Mouse (Mus musculus) WW6 (cell line): ENCODE data around the gene Gm20431.

Source experiments
- DNase-seq: peaks from one replicate; pipeline ENCODE4 v3.0.0-alpha.2; 2013; ENCODE audit warnings: low read depth, low spot score

The Gm20431 gene

DNA sequence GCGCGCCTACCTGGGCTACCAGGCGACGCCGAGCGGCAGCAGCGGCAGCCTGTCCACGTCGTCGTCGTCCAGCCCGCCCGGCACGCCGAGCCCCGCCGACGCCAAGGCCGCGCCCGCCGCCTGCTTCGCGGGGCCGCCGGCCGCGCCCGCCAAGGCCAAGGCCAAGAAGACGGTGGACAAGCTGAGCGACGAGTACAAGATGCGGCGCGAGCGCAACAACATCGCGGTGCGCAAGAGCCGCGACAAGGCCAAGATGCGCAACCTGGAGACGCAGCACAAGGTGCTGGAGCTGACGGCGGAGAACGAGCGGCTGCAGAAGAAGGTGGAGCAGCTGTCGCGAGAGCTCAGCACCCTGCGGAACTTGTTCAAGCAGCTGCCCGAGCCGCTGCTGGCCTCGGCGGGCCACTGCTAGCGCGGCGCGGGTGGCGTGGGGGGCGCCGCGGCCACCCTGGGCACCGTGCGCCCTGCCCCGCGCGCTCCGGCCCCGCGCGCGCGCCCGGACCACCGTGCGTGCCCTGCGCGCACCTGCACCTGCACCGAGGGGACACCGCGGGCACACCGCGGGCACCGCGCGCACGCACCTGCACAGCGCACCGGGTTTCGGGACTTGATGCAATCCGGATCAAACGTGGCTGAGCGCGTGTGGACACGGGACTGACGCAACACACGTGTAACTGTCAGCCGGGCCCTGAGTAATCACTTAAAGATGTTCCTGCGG lies 28.4 kb upstream of the Gm20431 start, which contains the start of gene Tmem189:
TSS of gene Tmem189 (minus strand) at position 322 of the 718 bp plus-strand sequence.
- no peak for DNase-seq

DNA sequence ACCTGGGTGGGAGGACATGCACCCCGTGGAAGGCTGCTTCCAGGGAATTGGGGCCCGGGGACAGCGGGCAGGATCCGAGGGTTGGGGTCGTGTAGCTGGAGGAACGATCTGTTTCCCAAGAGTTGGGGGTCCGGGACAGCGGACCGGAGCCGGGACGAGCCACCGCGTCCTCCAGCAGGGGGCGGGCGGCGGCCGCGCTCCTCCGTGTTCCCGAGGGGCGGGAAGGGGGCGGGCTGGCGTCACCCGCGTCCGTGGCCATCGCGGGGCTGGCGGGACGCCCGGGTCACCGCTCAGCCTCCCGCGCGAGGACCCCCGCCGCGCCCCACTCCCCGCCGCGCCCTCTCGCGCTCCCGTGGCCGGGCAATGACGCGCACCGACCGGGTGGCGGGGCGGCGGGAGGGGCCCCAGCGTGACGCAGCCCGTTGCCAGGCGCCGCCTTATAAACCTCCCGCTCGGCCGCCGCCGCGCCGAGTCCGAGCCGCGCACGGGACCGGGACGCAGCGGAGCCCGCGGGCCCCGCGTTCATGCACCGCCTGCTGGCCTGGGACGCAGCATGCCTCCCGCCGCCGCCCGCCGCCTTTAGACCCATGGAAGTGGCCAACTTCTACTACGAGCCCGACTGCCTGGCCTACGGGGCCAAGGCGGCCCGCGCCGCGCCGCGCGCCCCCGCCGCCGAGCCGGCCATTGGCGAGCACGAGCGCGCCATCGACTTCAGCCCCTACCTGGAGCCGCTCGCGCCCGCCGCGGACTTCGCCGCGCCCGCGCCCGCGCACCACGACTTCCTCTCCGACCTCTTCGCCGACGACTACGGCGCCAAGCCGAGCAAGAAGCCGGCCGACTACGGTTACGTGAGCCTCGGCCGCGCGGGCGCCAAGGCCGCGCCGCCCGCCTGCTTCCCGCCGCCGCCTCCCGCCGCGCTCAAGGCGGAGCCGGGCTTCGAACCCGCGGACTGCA lies 27.5 kb upstream of the Gm20431 start, which contains the start of gene Cebpb:
TSS of gene Cebpb (plus strand) at position 418 of the 954 bp plus-strand sequence.
- DNase-seq, result no peak

DNA sequence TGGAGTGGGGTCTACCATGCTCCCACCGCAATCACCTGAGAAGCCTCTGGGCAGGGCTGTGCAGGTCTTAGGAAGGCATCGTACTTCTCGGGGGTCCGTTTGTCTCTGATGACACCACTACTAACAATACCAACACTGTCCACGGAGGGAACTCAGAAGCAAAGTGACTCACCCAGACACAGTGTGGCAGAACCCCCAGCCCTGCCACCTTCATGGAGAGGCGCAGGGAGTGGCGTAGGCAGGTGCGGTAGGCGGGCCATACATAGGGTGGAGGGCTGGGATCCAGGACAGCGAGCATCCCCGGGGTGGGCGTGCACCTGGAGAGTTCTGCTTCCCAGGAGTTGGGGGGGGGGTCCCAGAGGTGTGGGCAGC lies 26.8 kb upstream of the Gm20431 start:
- DNase-seq, result no peak

DNA sequence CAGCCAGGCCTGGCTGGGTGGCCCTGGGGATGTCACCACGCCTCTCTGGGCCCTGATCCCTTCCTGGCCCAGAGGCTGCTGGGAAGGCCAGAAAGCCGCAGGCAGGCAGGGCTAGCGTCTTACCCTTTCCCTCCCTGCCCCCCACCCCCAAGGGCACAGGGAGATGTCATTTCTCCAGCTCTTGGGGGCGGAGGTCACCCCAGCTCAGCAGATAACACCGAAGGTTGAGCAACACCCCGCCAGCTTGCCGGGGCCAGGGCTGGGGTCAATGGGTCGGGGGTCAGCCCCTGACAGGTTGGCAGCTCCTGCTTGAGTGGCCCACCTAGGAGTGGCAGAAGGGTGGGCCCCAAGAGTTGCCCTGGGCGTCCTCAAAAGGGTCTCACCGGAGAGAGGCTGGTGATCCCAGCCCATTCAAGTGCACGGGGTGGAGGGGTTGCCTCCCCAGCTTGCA lies 26.4 kb upstream of the Gm20431 start:
- DNase-seq, result no peak

DNA sequence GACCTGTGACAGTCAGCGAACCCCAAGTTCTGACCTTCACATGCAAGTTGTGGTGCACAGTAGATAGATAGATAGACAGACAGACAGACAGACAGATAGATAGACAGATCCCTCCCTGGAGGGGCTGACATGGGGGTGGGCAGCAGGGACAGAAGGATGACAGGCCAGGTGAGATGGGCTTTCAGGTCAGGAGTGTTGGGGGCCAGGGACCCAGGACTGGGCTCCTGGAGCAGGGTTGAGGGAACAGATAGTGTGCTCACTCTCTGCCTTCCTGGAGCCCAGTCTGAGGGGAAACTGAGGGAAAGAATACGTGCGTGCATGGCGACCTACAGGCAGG lies 25.9 kb upstream of the Gm20431 start:
- DNase-seq, result no peak

DNA sequence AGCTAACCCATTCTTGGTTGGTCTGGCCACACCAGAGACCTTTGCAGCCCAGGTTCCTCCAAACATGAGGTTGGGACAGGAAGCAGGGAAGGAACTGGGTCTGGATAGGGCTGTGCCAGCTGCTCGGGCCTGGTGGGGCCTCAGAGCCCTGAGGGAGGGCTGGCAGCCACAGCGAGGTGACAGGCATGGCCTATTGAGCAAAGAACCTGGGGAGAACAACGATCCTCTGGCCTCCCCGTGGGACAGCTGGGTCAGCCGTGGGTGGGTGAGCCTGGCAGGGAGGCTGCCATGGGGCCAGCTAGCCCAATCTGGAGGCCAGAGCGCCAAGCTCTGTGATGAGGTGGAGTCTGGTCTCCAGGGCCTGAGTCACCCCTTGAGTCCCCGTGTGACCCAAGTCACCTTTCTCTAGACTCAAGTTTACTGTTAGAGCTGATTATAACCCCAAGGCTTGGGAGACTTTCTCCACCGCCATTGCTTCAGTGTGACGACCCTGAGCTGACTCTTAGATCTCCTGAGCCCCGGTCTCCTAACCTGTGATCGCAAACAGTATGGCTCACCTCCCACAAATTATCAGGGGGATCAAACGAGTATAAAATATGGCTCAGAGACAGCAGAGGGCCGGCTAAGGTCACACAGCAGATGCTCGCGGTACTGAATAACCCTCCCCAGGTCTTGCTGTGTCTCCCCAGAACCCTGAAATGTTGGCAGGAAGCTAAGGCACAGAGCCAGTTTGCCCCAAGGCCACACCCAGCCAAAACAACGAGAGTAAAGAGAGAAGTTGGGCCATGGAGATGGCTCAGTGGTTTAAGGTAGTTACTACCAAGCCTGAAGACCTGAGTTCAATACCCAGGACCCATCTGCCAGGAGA lies 25.3 kb upstream of the Gm20431 start:
- DNase-seq, result no peak

DNA sequence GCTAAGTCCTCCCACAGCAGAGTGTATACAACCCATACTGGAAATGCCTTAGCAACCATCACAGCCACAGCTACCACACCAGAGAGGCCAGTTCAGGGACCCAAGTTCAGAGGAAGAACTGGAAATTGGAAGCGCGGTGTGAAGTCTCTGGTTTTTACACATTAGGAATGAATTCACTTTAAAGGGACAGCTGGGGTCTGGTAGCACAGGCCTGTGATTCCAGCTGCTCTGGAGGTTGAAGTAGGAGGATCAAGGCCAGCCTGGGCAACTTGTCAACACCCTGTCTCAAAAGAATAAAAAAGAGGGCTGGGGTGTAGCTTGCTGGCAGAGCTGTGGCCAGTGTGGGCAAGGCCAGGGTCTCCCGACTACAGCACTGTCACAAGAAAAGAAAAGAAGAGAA lies 24.6 kb upstream of the Gm20431 start:
- DNase-seq, result no peak

DNA sequence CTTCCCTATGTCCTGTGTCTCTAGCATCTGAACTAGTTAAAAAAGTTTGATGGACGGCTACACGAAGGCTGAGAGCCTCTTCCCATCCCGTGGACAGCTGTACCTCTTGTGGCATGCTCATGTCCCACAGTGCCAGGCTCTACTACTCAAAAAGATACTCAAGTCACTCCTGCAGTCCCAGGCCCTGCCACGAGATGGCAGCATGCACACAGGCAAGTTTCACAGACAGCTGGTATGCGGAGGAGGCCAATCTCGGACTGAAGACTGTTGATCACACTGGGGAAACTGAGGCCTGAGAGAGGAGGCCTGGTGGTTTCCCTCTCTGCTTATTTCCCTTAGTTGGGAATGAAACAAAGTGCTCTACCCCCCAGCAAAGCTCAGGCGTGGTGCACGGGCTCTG lies 23.8 kb upstream of the Gm20431 start:
- no peak for DNase-seq

DNA sequence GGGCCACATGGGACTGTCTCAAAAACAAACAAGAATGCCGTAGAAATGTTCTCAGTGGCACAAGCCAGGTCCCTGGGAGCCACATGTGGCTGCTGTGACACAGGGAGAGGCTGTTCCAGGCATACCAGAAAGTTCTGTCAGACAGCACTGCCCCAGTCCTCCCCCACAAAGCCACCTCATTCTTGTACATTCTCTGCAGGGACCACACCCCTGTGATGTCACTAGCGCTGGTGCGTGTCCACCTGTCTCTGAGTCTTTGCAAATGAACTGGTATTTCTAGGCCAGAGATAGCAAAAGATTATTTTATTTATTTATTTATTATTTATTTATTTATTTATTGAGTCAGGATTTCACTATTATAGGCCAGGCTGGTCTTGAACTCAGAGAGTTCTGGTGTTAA lies 22.4 kb upstream of the Gm20431 start:
- no peak for DNase-seq

DNA sequence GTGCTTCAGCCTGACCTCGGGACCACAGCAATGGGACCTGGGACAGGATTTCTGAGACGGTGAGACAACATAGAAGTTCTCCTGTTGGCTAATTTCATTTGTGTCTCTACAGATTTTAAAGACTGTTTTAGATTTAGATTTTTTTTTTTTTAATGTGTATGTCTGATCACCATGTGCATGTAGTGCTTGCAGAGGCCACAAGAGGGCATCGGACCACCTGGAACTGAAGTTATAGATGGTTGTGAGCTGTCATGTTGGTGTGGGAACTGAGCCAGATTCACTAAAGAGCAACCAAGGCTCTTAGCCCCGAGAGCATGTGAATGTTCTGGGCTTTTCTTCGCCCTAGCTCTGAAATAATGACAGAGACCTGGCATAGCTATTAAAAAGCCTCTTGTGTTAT lies 19.4 kb upstream of the Gm20431 start:
- no peak for DNase-seq

DNA sequence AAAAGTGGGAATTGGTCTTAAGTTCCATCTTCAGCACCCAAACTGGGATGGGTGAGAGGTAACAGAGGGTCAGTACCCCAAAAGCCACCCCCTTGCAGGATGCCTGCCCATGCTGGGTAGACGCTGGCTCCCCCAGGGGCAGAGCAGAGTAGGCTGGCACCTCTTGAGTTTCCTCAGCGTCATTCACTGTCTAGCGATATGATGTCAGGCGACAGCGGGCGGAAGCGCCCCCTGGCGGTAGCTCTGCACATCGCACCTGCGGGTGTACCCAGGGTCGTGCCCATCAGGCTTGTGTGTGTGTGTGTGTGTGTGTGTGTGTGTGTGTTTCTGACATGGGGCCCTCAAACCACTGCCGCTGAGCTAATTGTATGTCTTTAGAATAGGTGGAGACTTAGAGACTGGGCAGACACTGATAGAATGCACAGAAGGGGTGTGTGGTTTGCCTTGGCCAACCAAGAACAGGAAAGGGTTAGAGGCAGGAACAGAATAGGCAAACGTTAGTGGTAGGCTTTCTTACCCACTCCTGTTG lies 18.7 kb upstream of the Gm20431 start:
- DNase-seq, result no peak

DNA sequence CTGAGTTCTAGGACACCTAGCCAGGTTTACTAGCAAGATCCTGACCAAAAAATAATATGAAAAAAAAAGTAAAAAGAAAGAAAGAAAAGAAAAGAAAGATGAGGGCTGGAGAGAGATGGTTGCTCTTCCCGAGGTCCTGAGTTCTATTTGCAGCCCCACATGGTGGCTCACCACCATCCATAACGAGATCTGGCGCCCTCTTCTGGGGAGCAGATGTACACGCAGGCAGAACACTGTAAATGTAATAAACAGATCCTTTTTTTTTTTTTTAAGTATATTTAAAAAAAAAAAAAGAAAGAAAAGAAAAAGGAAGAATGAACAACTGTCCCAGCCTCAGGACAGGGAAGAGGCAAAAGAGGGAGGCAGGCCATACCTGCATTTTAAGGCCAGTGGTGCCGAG lies 17.3 kb upstream of the Gm20431 start:
- DNase-seq, result no peak

DNA sequence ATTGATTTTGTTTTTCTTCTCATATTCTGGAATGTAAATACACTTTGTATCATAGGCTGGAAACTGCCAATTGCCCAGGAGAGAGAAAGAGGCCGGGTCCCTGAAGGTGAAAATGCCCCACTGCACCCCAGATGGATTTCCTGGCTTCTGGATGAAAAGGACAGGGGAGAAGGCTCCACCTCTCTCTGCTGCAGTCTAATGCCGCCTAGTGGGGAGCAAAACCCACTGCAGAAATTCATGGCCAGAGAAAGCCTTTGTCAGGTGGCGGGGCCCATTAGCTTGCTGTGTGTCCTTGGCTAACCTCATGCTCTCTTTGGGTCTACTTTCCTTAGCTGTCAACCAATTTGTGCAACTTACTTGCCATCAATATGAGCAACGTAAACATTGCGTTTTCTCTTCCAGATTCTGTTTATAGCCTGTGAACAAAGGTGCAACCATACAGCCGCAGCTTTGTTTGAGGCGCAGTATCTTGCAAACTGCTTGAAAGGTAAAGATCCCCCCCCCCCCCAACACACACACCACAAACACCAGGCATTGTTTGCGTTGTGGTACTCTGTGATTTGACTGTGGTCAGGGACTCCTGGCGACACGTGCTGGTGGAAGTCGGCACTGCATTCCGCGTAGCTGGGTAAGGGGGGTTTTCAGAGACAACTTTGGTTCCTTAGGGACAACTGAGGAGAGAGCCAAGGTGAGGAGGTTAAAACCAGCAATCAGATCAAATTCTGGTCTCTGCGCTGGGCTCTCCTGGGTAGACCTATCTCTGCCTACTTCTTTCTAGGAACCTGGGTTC lies 14.0 kb upstream of the Gm20431 start:
- DNase-seq, result no peak

DNA sequence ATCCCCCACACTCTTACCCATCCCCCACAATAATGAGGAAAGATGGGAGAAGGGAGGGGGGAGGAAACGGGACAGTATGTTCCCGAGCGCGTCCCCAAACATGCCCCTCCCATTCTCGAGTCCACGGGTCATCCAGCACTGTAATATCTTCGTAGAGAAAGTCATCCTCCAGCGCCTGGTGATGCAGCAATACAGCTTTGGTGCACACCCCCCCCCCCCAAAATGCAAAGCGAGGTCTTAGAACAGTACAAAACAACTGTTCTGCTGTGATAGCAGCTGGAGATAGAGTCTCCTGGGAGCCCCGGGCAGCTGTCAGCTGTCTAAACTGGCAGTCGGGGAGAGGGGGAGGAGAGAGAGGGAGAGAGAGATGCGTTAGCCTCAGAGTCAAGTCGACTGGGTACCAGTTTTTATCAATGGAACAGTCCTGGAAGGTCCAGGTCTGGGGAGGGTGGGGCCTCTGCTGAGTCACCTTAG lies 11.0 kb upstream of the Gm20431 start:
- DNase-seq, result no peak

DNA sequence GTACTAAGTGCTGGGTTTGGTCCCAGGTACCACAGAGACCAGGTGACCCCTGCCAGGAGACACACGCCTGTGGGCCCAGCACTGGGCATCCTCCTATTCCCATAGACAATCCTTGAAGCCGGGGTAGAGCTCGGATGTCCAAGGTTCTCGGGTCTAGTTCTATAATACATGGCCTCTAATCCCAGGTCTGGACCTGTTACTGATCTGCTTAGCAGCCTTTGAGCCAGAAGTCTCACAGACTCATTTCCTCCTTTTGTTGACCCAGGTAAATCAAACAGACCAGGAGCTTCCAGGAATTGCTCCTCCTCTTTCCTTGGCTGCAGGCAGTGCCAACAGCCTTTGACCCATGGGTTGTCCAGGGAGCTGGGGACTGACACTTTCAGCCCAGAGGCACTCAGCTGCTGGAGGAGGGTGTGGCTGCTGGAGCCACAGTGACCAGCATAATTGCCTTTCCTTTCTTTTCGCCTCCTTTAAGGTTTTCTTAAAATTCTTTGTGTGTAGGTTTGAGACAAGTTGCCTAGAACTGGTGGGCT lies 9.9 kb upstream of the Gm20431 start:
- no peak for DNase-seq

DNA sequence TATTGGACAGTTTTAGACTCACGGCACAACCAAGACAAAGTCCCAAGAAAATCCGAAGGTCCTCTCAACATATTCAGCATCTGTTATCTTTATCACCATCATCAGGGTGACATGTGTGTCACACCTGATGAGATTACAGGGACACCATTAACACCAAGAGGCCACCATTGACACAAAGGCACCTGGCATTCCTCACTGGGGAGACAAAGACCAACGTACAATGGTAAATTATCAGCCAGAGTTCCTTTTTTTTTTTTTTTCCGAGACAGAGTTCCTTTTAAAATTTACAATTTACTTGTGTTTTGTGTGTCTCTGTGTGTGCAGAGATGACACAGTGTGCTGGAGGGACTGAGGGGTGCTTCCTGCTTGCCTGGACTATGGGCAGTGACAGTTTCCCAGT lies 8.1 kb upstream of the Gm20431 start:
- no peak for DNase-seq

DNA sequence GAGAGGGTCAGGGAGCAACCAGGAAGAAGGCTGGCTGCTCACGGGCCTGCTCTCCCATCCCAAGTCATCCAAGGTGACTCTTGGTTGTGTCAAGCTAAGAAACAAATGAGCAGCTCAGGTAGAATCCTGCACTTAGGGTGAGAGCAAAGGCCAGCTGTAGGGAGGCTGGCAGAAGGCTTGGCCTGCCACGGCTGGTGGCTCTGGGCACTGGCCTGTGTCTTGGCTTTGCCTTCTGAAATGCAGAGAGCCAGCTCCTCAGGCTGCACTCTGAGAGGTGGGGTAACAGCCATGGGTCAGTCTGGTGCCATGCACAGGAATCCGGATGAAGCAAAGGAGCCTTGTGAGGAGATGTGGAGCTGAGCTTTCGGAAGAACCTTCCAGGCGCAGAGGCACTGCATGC lies 7.1 kb upstream of the Gm20431 start:
- DNase-seq, result no peak

DNA sequence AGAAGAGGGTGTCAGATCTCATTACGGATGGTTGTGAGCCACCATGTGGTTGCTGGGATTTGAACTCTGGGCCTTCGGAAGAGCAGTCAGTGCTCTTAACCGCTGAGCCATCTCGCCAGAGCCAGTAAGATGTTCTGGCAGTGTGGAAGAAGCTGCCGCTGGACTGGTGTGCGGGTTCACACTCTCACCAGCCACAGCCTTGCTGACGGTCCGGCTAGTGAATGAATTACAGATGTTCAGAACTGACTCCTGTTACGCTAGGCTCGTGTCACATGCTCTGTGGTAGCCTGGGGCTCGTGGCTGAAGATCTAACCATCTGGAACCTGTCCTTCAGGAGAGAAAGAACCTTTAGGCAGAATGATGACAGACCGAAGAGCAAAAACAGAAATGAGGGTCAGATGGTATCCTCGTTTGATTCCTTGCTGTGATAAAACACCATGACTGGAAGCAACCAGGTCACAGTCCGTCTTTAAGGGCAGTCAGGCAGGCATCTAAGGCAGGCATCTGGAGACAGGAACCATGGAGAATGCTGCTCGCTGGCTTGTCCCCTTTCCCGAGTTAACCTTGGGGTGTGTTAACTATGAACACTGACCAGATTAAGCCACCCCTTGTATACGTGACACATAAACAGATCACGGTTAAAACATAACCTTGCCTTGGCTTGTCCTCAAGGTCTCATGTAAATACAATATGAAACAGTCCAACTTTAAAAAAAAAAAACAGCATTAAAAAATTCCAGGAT lies 4.8 kb upstream of the Gm20431 start:
- DNase-seq, result no peak

DNA sequence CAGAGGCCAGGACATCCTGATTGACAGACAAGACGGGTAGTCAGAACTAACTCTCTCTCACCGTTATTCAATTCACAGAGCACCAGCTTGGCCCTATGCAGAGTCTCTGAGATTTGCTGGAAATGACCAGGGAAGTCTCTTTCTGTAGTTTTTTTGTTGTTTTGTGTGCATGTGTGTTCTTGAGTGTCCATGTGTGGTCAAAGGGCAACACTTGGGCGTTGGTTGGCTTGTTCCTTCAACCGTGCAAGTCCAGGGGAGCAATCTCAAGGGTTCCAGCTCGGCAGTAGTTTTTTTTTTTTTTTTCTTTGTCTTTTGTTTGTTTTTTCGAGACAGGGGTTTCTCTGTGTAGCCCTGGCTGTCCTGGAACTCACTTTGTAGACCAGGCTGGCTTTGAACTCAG lies 1.4 kb upstream of the Gm20431 start:
- DNase-seq, result no peak

DNA sequence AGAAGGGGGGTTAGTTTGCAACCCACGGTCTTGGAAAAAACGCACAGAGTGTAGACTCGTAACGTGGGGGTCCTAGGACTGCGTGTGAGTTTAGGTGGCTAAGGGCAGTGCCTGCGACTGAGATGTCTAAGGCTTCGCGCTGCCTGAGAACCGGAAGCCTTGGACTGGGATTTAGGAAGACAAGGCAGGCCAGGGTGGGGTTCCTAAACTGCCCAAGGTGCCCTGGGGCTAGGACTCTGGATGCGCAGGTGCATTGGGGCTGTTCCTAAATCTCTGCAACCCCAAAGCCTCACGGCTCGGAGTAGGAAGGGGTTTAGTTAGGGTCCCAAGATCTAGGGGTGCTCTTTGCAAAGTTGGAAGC lies 705 bp downstream of the Gm20431 start:
- DNase-seq, result no peak
